Mouse (Mus musculus) CD8-positive naive resting alpha-beta T cell, adult 57 days (primary cell): ENCODE measurements around the gene Olfr1434. TPM values are rescaled to one million over a fixed set of nuclear protein-coding genes. Genes with fewer than 3 reads are reported as not detected.

Experiments
- total RNA-seq: library from RNA; stranded (reverse); gene quantifications from one replicate; pipeline ENCODE4 v1.2.4, GENCODE M21; 2023

The Olfr1434 gene
- not detected for total RNA-seq

GRCm38 (mm10) chr19:12279554-12279953 lies at the start of gene Olfr1434:
Gene Olfr1434 (plus strand): TSS chr19:12279854.

GRCm38 (mm10) chr19:12232496-12232895 lies 47.2 kb upstream of the Olfr1434 start, which contains the start of gene Olfr1432:
Gene Olfr1432 (minus strand): TSS chr19:12232596.

DNA sequence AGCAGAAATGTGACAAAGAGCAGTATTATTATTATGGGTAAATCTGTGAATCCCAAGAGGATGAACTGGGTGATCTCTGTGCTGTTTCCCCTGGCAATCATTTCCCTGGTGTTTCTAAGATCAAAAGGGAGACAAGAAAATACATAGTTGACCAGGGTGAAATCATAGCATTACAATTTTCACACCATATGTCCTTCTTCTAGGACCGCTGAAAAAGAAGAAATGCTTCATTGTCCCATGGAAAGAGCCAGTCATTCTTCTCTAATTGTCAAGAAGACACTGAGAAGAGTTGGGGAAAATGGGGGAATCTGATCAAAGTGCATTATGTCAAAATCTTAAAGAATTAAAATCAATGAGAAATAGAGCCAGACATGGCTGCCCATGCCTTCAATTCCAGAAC lies 38.1 kb upstream of the Olfr1434 start, which contains the start of gene Olfr262:
Olfr262 (minus strand) TSS at position 101 of the 400 bp plus-strand sequence.

DNA sequence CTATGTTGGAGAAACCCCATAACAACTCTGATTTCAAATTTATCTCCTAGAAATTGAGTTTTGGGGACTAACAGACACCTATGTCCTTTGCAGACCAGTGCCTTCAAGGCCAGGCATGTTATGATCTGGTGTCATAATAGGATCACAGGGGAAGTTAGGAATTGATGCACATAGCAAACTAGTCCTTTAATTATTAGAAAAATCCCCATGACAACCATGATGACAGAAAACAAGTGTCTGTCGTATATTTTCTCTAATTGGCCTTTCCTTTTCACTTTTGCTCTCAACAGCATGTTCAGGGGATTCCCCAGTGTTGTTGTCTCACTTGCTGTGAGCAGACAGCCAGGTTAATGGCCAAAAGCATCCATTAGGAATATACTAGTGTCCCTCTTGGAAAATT lies 18.9 kb upstream of the Olfr1434 start, which contains the start of gene Olfr235:
Olfr235 (plus strand) TSS at position 301 of the 400 bp plus-strand sequence.

GRCm38 (mm10) chr19:12299030-12299429 lies 19.4 kb downstream of the Olfr1434 start, which contains the start of gene Olfr1436:
Gene Olfr1436 (minus strand): TSS chr19:12299130.

DNA sequence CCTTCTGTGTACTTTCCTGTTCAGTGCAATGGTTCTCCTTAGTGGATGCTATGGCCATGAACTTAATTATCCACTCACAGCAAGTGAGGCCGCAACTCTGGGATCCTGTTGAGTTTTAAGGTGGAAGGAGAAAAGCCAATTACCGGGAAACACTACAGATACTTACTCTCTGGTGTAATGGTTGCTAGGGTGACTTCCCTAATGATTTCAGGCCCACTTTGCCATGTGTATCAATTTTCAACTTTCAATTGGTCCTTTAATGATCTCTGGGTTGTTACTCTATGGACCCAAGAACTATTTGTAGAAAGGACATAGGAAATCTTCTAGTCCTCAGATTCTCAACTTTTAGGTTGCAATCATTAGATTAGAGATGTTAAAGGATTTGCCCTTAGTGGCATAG lies 45.3 kb downstream of the Olfr1434 start, which contains the start of gene Olfr1437:
Olfr1437 (minus strand) TSS at position 101 of the 400 bp plus-strand sequence.

Other genes with a start within 250 kb of the Olfr1434 start
- not detected for gene Olfr1423, start 238.5 kb upstream of the Olfr1434 start, total RNA-seq
- gene Olfr1424, start 217.2 kb upstream of the Olfr1434 start, total RNA-seq, result not detected
- gene Olfr1425, start 202.1 kb upstream of the Olfr1434 start, total RNA-seq, result not detected
- gene Olfr1426, start 187.8 kb upstream of the Olfr1434 start, total RNA-seq, result not detected
- gene Olfr1427, start 176.5 kb upstream of the Olfr1434 start, total RNA-seq, result not detected
- not detected for gene Olfr1428, start 164.0 kb upstream of the Olfr1434 start, total RNA-seq
- gene Olfr76, start 156.7 kb upstream of the Olfr1434 start, total RNA-seq, result not detected
- not detected for gene Olfr1555-ps1, start 109.7 kb upstream of the Olfr1434 start, total RNA-seq
- gene Olfr1431, start 79.2 kb upstream of the Olfr1434 start, total RNA-seq, result not detected
- gene Olfr1432, start 47.3 kb upstream of the Olfr1434 start, total RNA-seq, result not detected
- not detected for gene Olfr262, start 38.2 kb upstream of the Olfr1434 start, total RNA-seq
- gene Olfr235, start 18.8 kb upstream of the Olfr1434 start, total RNA-seq, result not detected
- not detected for gene Olfr1436, start 19.3 kb downstream of the Olfr1434 start, total RNA-seq
- not detected for gene Olfr1437, start 45.2 kb downstream of the Olfr1434 start, total RNA-seq
- gene Olfr1438-ps1, start 56.1 kb downstream of the Olfr1434 start, total RNA-seq, result not detected
- not detected for gene Olfr1440, start 107.4 kb downstream of the Olfr1434 start, total RNA-seq
- not detected for gene Olfr1441, start 137.6 kb downstream of the Olfr1434 start, total RNA-seq
- not detected for gene Pfpl, start 148.1 kb downstream of the Olfr1434 start, total RNA-seq
- gene Mpeg1, start 180.9 kb downstream of the Olfr1434 start, total RNA-seq, result 15.2 TPM
- 6.8 TPM for gene Dtx4, start 221.6 kb downstream of the Olfr1434 start, total RNA-seq